Mouse (Mus musculus) limb, embryonic 14.5 days (tissue): ENCODE results near the gene Gm39115. TPM values are rescaled to one million over a fixed set of nuclear protein-coding genes. Genes with fewer than 3 reads are reported as not detected.
A peak's percentile ranks its signal among the peaks of the same experiment; 100 is the strongest.
"Not testable (repeated sequence)": the region's sequence is repeated elsewhere in the genome, so short reads cannot be mapped to it uniquely, and the experiment has no call there.

ENCODE experiments used
- ATAC-seq: fragments of 200-750 bp; cut with Nextera tagmentation; 2 replicates; pipeline ENCODE4 v1.8.0; 2017; ENCODE audit warnings: low read depth, moderate number of reproducible peaks, moderate TSS enrichment; ENCODE audit not compliant: low FRiP score
- DNase-seq: peaks from one replicate; pipeline ENCODE4 v3.0.0-alpha.2; 2015; ENCODE audit warnings: low spot score
- H3K27ac ChIP-seq: fragments of 300-500 bp; sonication (generic); replicated peaks from 2 replicates; pipeline ENCODE4 v1.5.1; 2014; ENCODE audit warnings: low read depth, mild to moderate bottlenecking, low read length, moderate library complexity, mixed read lengths
- H3K27me3 ChIP-seq: fragments of 300-500 bp; sonication (generic); 2 replicates; pipeline ENCODE4 v1.6.1; 2014; ENCODE audit warnings: low read length, mixed read lengths; ENCODE audit not compliant: control insufficient read depth, insufficient read depth
- H3K36me3 ChIP-seq: fragments of 300-500 bp; sonication (generic); 2 replicates; pipeline ENCODE4 v1.6.1; 2014; ENCODE audit warnings: mild to moderate bottlenecking, low read length, moderate library complexity, mixed read lengths; ENCODE audit not compliant: control insufficient read depth, insufficient read depth
- H3K4me1 ChIP-seq: fragments of 300-500 bp; sonication (generic); 2 replicates; pipeline ENCODE4 v1.6.1; 2014; ENCODE audit warnings: antibody characterized with exemption, low read length, mixed read lengths; ENCODE audit not compliant: control insufficient read depth, insufficient read depth
- H3K4me2 ChIP-seq: fragments of 300-500 bp; sonication (generic); replicated peaks from 2 replicates; pipeline ENCODE4 v1.6.1; 2014; ENCODE audit warnings: low read depth, mild to moderate bottlenecking, low read length, moderate library complexity; ENCODE audit not compliant: severe bottlenecking
- H3K4me3 ChIP-seq: fragments of 300-500 bp; sonication (generic); replicated peaks from 2 replicates; pipeline ENCODE4 v1.5.1; 2014; ENCODE audit warnings: low read length
- H3K9ac ChIP-seq: fragments of 300-500 bp; sonication (generic); 2 replicates; pipeline ENCODE4 v1.6.1; 2014; ENCODE audit warnings: mild to moderate bottlenecking, low read depth, low read length, moderate library complexity; ENCODE audit not compliant: severe bottlenecking
- H3K9me3 ChIP-seq: fragments of 300-500 bp; sonication (generic); 2 replicates; pipeline ENCODE4 v1.6.1; 2016; ENCODE audit warnings: low read length; ENCODE audit not compliant: control insufficient read depth
- POLR2A ChIP-seq: fragments of 200-500 bp; IDR thresholded peaks from 2 replicates; pipeline ENCODE4 v1.8.0; 2012; ENCODE audit warnings: inconsistent platforms, mild to moderate bottlenecking, moderate library complexity, borderline replicate concordance; ENCODE audit not compliant: insufficient read depth, insufficient read length; ENCODE audit errors: extremely low read depth
- whole genome bisulfite sequencing: fragments of 180-500 bp; shearing (Covaris S2); extraction: QIAGEN DNeasy Blood & Tissue Kit; methylation state at CpG from one replicate; pipeline ENCODE4 v1.1.7; 2014; 5-methylcytosine and 5-hydroxymethylcytosine counted together
- polyA plus RNA-seq, 2 experiments: library from polyadenylated mRNA; depleted of rRNA in 1 of 2; stranded (reverse) in 1 of 2; unstranded in 1 of 2; fragments of >200 nt; fragmentation: Nextera tagmentation in 1 of 2; extraction: Ambion mirVana in 1 of 2; gene quantifications; 2 replicates each; pipeline versions ENCODE4 v1.2.1 to v1.2.3; 2012 to 2014

Gene Gm39115
- polyA plus RNA-seq (2012; rRNA removed) = not detected in 2 replicates
- not detected in 2 replicates for polyA plus RNA-seq (2014; fragmentation: Nextera tagmentation; extraction: Ambion mirVana)

GRCm38 (mm10) chr7:142135934-142136333 lies at the start of gene Gm39115:
Gm39115 (minus strand) TSS chr7:142136034.
- not testable (repeated sequence) for H3K9me3 ChIP-seq, H3K9ac ChIP-seq, H3K4me3 ChIP-seq, ATAC-seq, H3K36me3 ChIP-seq, H3K27ac ChIP-seq, DNase-seq, H3K4me2 ChIP-seq, H3K27me3 ChIP-seq, H3K4me1 ChIP-seq
- 51% methylated on average over 2 of the region's 2 CpGs for WGBS

- ATAC-seq (no peak), DNase-seq (no peak)
- H3K9me3 ChIP-seq = no peaks in the 10 kb centered on the region
- no peaks in the 10 kb centered on the region for H3K27me3 ChIP-seq
- no peak overlapping the region for H3K27ac ChIP-seq
- TF ChIP-seq POLR2A = no peak
- no peaks in the 10 kb centered on the region for H3K36me3 ChIP-seq
- no peaks in the 10 kb centered on the region for H3K4me1 ChIP-seq
- H3K9ac ChIP-seq = no peak overlapping the region
- H3K4me2 ChIP-seq = no peak overlapping the region
- WGBS = 38% methylated on average over 1 of the region's 1 CpGs
- H3K4me3 ChIP-seq = no peak overlapping the region
Observed at GRCm38 (mm10) chr7:142181021-142181420, 45.2 kb upstream of the Gm39115 start.

- H3K27ac ChIP-seq = no peak overlapping the region
- no peak for ATAC-seq
- TF ChIP-seq POLR2A = no peak
- no peaks in the 10 kb centered on the region for H3K4me1 ChIP-seq
- no peak for DNase-seq
- WGBS = 74% methylated on average over 1 of the region's 1 CpGs
- no peak overlapping the region for H3K4me2 ChIP-seq
- H3K9me3 ChIP-seq = no peaks in the 10 kb centered on the region
- H3K36me3 ChIP-seq = no peaks in the 10 kb centered on the region
- no peaks in the 10 kb centered on the region for H3K27me3 ChIP-seq
- H3K4me3 ChIP-seq = no peak overlapping the region
- H3K9ac ChIP-seq = no peak overlapping the region
Observed at GRCm38 (mm10) chr7:142178685-142179084, 42.9 kb upstream of the Gm39115 start.

- ATAC-seq, H3K9ac ChIP-seq, H3K4me3 ChIP-seq, H3K4me2 ChIP-seq, H3K9me3 ChIP-seq, H3K27ac ChIP-seq, H3K36me3 ChIP-seq, DNase-seq, H3K27me3 ChIP-seq, H3K4me1 ChIP-seq: not testable (repeated sequence)
Observed at GRCm38 (mm10) chr7:142175905-142176304, 40.1 kb upstream of the Gm39115 start, which contains the start of gene Krtap5-2. Krtap5-2 (minus strand) TSS chr7:142176005.

GRCm38 (mm10) chr7:142169836-142170235 lies 34.0 kb upstream of the Gm39115 start:
- WGBS = 46% methylated on average over 3 of the region's 3 CpGs
- H3K36me3 ChIP-seq = no peaks in the 10 kb centered on the region
- H3K27ac ChIP-seq = no peak overlapping the region
- no peaks in the 10 kb centered on the region for H3K27me3 ChIP-seq
- H3K9me3 ChIP-seq = no peaks in the 10 kb centered on the region
- peak; percentile 10 for DNase-seq
- no peak overlapping the region for H3K9ac ChIP-seq
- no peaks in the 10 kb centered on the region for H3K4me1 ChIP-seq
- no peak for ATAC-seq
- no peak for TF ChIP-seq POLR2A
- no peak overlapping the region for H3K4me3 ChIP-seq
- no peak overlapping the region for H3K4me2 ChIP-seq

- H3K27me3 ChIP-seq, H3K9me3 ChIP-seq, ATAC-seq, DNase-seq, H3K4me3 ChIP-seq, H3K9ac ChIP-seq, H3K4me1 ChIP-seq, H3K36me3 ChIP-seq, H3K4me2 ChIP-seq, H3K27ac ChIP-seq: not testable (repeated sequence)
Observed at GRCm38 (mm10) chr7:142165639-142166038, 29.8 kb upstream of the Gm39115 start, which contains the start of gene Gm4553. Gm4553 (minus strand) TSS chr7:142165739.
